Mouse (Mus musculus): ENCODE results near the gene Ganab.
"Not testable (repeated sequence)": the region's sequence is repeated elsewhere in the genome, so short reads cannot be mapped to it uniquely, and the experiment has no call there.

The Ganab gene

GRCm38 (mm10) chr19:8888511-8889385 is 9.1 kb upstream of the Ganab start, which contains the start of the genes 1810009A15Rik and Gm49416:
TSS of gene 1810009A15Rik (plus strand) at chr19:8888853.
TSS of gene Gm49416 (plus strand) at chr19:8888926.
- peak; percentile 94 for DNase-seq

- peak; percentile 74 for DNase-seq
Observed at GRCm38 (mm10) chr19:8892829-8893766, 4.8 kb upstream of the Ganab start, which contains the start of gene Ints5. TSS of gene Ints5 (plus strand) at chr19:8893005.

GRCm38 (mm10) chr19:8895397-8895960 is 2.4 kb upstream of the Ganab start:
- no peak for DNase-seq

- DNase-seq: not testable (repeated sequence)
Observed at GRCm38 (mm10) chr19:8896231-8896630, 1.6 kb upstream of the Ganab start.

- DNase-seq: not testable (repeated sequence)
Observed at GRCm38 (mm10) chr19:8897211-8897864, 533 bp upstream of the Ganab start.

- no peak for DNase-seq
Observed at GRCm38 (mm10) chr19:8898576-8898975, 705 bp downstream of the Ganab start.

GRCm38 (mm10) chr19:8899079-8899478 is 1.2 kb downstream of the Ganab start:
- DNase-seq: no peak

GRCm38 (mm10) chr19:8903412-8903811 is 5.5 kb downstream of the Ganab start:
- DNase-seq: no peak

- DNase-seq: no peak
Observed at GRCm38 (mm10) chr19:8908531-8908930, 10.7 kb downstream of the Ganab start.

GRCm38 (mm10) chr19:8911810-8912209 is 13.9 kb downstream of the Ganab start:
- no peak for DNase-seq

- peak; percentile 67 for DNase-seq
Observed at GRCm38 (mm10) chr19:8914212-8914611, 16.3 kb downstream of the Ganab start.

- no peak for DNase-seq
Observed at GRCm38 (mm10) chr19:8919000-8919399, 21.1 kb downstream of the Ganab start.

GRCm38 (mm10) chr19:8919684-8920072 is 21.8 kb downstream of the Ganab start:
- DNase-seq: no peak

GRCm38 (mm10) chr19:8920073-8920736 is 22.3 kb downstream of the Ganab start, which contains the start of gene B3gat3:
TSS of gene B3gat3 (plus strand) at chr19:8920374.
- peak; percentile 96 for DNase-seq

- no peak for DNase-seq
Observed at GRCm38 (mm10) chr19:8920836-8921291, 23.0 kb downstream of the Ganab start.

GRCm38 (mm10) chr19:8921741-8922140 is 23.9 kb downstream of the Ganab start:
- no peak for DNase-seq

GRCm38 (mm10) chr19:8926766-8927165 is 28.9 kb downstream of the Ganab start:
- DNase-seq: no peak

- no peak for DNase-seq
Observed at GRCm38 (mm10) chr19:8927891-8928525, 30.1 kb downstream of the Ganab start.

GRCm38 (mm10) chr19:8928689-8929223 is 30.9 kb downstream of the Ganab start:
- DNase-seq: no peak

GRCm38 (mm10) chr19:8929224-8930088 is 31.6 kb downstream of the Ganab start, which contains the start of the genes Rom1 and Eml3:
TSS of gene Rom1 (minus strand) at chr19:8929356.
TSS of gene Eml3 (plus strand) at chr19:8929552.
- DNase-seq: peak; percentile 82
